Mouse (Mus musculus): ENCODE results near the gene Exph5. TPM values are rescaled to one million over a fixed set of nuclear protein-coding genes. Genes with fewer than 3 reads are reported as not detected.
A peak's percentile ranks its signal among the peaks of the same experiment; 100 is the strongest.

Gene Exph5
- polyA plus RNA-seq, 1 experiment, result not detected

DNA sequence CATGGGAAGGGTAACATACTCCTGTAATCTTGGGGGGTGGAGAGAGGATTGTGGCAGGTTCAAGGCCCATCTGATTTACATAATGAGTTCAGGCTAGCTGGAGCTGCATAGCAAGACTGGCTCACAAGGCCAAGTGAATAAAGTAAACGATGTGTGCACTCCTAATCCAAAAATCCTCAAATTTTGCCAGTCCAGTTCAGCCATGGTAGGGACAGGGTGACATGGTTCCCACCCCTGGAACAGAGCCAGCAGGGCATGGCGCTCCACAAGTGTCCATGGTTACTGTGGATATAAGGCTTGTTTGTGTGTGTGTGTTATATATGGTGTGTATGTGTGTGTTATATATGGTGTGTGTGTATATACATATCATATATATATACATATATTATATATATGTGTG, 48.9 kb downstream of the Exph5 start:
- peaks cover 11% of the 10 kb centered on the region for H3K9me3 ChIP-seq
- peaks cover 15% of the 10 kb centered on the region for H3K27me3 ChIP-seq (replicated peaks)
- no peak overlapping the region for H3K4me3 ChIP-seq (replicated peaks)
- no peaks in the 10 kb centered on the region for H3K36me3 ChIP-seq (replicated peaks; ENCODE audit: low read length)
- no peak for TF ChIP-seq GATA1 (IDR thresholded peaks at IDR 0.05; ENCODE audit: borderline replicate concordance, low read length)
- no peak for TF ChIP-seq FLI1 (IDR thresholded peaks at IDR 0.05; ENCODE audit: low read length)
- peaks cover 10% of the 10 kb centered on the region for H3K4me1 ChIP-seq

DNA sequence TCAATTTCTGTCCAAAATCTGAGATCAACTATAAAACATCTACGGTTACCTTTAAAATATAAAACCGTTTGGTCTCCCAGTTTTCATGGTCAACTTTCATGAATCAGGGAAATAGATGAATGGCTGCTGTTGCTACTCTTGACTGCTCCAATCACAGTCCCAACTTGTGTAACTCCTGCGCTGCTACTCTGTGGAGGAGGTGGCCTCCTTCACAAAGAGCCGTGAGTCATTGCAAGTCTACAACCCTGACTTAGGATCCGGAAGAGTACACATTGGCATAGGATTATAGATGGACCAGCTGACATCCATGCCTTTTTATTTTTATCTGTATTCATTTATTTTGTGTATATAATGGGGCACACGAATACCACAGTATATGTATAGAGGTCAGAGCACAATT, 50.4 kb downstream of the Exph5 start:
- Histone ChIP-seq H3K4me3 (replicated peaks) (no peak overlapping the region), H3K4me1 (peaks cover 15% of the 10 kb centered on the region), H3K36me3 (replicated peaks; ENCODE audit: low read length) (no peaks in the 10 kb centered on the region), H3K9me3 (peaks cover 11% of the 10 kb centered on the region), H3K27me3 (replicated peaks) (peaks cover 13% of the 10 kb centered on the region)
- no peak for TF ChIP-seq FLI1 (IDR thresholded peaks at IDR 0.05; ENCODE audit: low read length)
- TF ChIP-seq GATA1 (IDR thresholded peaks at IDR 0.05; ENCODE audit: borderline replicate concordance, low read length), result no peak

DNA sequence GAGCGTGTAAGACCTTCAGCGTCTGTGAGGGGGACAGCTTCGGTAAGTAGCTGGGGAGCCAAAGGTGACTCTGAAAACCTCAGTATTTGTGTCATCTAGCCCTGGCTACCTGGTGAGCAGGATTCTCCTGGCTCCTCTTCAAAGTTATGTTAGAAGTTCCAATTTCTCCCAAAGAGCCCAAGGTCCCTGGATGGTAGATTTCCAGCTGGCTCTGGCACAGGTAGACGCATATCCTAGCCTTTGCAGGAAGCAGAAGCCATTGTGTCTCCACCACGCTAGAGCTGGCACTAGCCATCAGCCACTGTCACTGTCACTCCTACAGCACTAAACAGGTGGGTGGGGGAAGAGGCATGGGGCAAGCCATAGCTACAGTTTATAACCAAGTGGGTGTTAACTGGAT, 51.7 kb downstream of the Exph5 start:
- TF ChIP-seq GATA1 (IDR thresholded peaks at IDR 0.05; ENCODE audit: borderline replicate concordance, low read length), result no peak
- no peak for TF ChIP-seq FLI1 (IDR thresholded peaks at IDR 0.05; ENCODE audit: low read length)
- Histone ChIP-seq H3K4me3 (replicated peaks) (no peak overlapping the region), H3K27me3 (replicated peaks) (peaks cover 8% of the 10 kb centered on the region), H3K36me3 (replicated peaks; ENCODE audit: low read length) (no peaks in the 10 kb centered on the region), H3K9me3 (peaks cover 11% of the 10 kb centered on the region), H3K4me1 (peaks cover 15% of the 10 kb centered on the region)

GRCm38 (mm10) chr9:53356219-53357155, 55.0 kb downstream of the Exph5 start:
- TF ChIP-seq GATA1 (IDR thresholded peaks at IDR 0.05; ENCODE audit: borderline replicate concordance, low read length), result no peak
- no peak for TF ChIP-seq FLI1 (IDR thresholded peaks at IDR 0.05; ENCODE audit: low read length)
- Histone ChIP-seq H3K36me3 (replicated peaks; ENCODE audit: low read length) (no peaks in the 10 kb centered on the region), H3K9me3 (no peaks in the 10 kb centered on the region), H3K4me3 (replicated peaks) (peak overlapping the region; percentile 84), H3K27me3 (replicated peaks) (peaks cover 1% of the 10 kb centered on the region), H3K4me1 (peaks cover 15% of the 10 kb centered on the region)

- H3K9me3 ChIP-seq, result no peaks in the 10 kb centered on the region
- no peaks in the 10 kb centered on the region for H3K36me3 ChIP-seq (replicated peaks; ENCODE audit: low read length)
- TF ChIP-seq FLI1 (IDR thresholded peaks at IDR 0.05; ENCODE audit: low read length) (no peak), GATA1 (IDR thresholded peaks at IDR 0.05; ENCODE audit: borderline replicate concordance, low read length) (no peak)
- no peak overlapping the region for H3K4me3 ChIP-seq (replicated peaks)
- H3K27me3 ChIP-seq (replicated peaks), result peaks cover 11% of the 10 kb centered on the region
- peaks cover 27% of the 10 kb centered on the region for H3K4me1 ChIP-seq
Observed at GRCm38 (mm10) chr9:53371339-53371738, 69.9 kb downstream of the Exph5 start.

DNA sequence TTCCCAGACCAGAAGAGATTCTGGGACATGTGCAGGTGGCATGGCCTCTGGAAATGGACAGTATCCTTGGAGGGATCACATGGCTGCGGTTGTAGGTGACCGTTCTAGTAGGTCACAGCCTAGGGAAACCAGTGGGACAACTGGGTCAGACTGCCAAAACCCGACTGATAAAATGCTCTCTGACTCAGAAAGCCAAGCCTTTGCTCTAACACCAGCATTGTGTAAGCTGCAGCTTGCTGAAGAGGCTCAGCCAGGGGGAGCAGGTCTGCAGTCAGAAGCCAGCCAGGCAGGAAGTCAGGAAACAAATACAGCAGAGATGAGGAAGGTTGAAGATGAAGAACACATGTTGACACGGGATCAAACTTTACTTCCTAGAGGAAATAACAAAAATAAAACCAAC, 74.4 kb downstream of the Exph5 start:
- no peaks in the 10 kb centered on the region for H3K9me3 ChIP-seq
- TF ChIP-seq FLI1 (IDR thresholded peaks at IDR 0.05; ENCODE audit: low read length) (no peak), GATA1 (IDR thresholded peaks at IDR 0.05; ENCODE audit: borderline replicate concordance, low read length) (no peak)
- peaks cover 61% of the 10 kb centered on the region for H3K4me1 ChIP-seq
- H3K36me3 ChIP-seq (replicated peaks; ENCODE audit: low read length), result no peaks in the 10 kb centered on the region
- peaks cover 11% of the 10 kb centered on the region for H3K27me3 ChIP-seq (replicated peaks)
- H3K4me3 ChIP-seq (replicated peaks), result peak overlapping the region; percentile 7

GRCm38 (mm10) chr9:53376820-53377219, 75.3 kb downstream of the Exph5 start:
- Histone ChIP-seq H3K27me3 (replicated peaks) (peaks cover 11% of the 10 kb centered on the region), H3K9me3 (no peaks in the 10 kb centered on the region), H3K4me1 (peaks cover 70% of the 10 kb centered on the region), H3K36me3 (replicated peaks; ENCODE audit: low read length) (no peaks in the 10 kb centered on the region), H3K4me3 (replicated peaks) (no peak overlapping the region)
- TF ChIP-seq FLI1 (IDR thresholded peaks at IDR 0.05; ENCODE audit: low read length) (no peak), GATA1 (IDR thresholded peaks at IDR 0.05; ENCODE audit: borderline replicate concordance, low read length) (no peak)

- TF ChIP-seq FLI1 (IDR thresholded peaks at IDR 0.05; ENCODE audit: low read length), result no peak
- no peak for TF ChIP-seq GATA1 (IDR thresholded peaks at IDR 0.05; ENCODE audit: borderline replicate concordance, low read length)
- no peaks in the 10 kb centered on the region for H3K36me3 ChIP-seq (replicated peaks; ENCODE audit: low read length)
Observed at GRCm38 (mm10) chr9:53377597-53377996, 76.1 kb downstream of the Exph5 start.

GRCm38 (mm10) chr9:53378171-53378570, 76.7 kb downstream of the Exph5 start:
- no peaks in the 10 kb centered on the region for H3K9me3 ChIP-seq
- H3K27me3 ChIP-seq (replicated peaks), result peaks cover 3% of the 10 kb centered on the region
- TF ChIP-seq FLI1 (IDR thresholded peaks at IDR 0.05; ENCODE audit: low read length) (no peak), GATA1 (IDR thresholded peaks at IDR 0.05; ENCODE audit: borderline replicate concordance, low read length) (no peak)
- no peak overlapping the region for H3K4me3 ChIP-seq (replicated peaks)
- H3K36me3 ChIP-seq (replicated peaks; ENCODE audit: low read length), result no peaks in the 10 kb centered on the region
- H3K4me1 ChIP-seq, result peaks cover 81% of the 10 kb centered on the region

More at GRCm38 (mm10) chr9:53377597-53377996, 76.1 kb downstream of the Exph5 start:
- H3K4me1 ChIP-seq, result peaks cover 77% of the 10 kb centered on the region
- no peaks in the 10 kb centered on the region for H3K9me3 ChIP-seq
- H3K27me3 ChIP-seq (replicated peaks), result peaks cover 8% of the 10 kb centered on the region
- H3K4me3 ChIP-seq (replicated peaks), result no peak overlapping the region

DNA sequence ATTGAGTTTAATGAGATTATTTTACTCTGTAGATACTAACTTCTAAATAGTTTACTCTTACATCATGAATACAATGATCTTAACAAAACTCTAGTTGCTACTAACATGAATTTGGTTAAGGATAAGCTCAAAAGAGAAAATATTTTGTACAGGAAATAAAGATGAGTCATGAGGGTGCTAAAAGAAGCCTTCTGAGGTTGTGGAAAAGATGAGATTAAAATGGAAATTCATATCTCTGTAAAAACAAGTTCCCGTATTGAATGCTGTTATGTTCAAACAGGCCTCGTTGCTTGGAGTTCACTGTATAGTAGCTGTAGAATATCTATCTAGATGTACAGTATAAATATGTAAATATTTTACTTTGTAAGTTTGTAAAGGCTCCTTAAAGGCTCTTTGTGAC, 79.1 kb downstream of the Exph5 start:
- no peaks in the 10 kb centered on the region for H3K36me3 ChIP-seq (replicated peaks; ENCODE audit: low read length)
- no peak for TF ChIP-seq FLI1 (IDR thresholded peaks at IDR 0.05; ENCODE audit: low read length)
- peaks cover 80% of the 10 kb centered on the region for H3K4me1 ChIP-seq
- H3K9me3 ChIP-seq, result no peaks in the 10 kb centered on the region
- H3K27me3 ChIP-seq (replicated peaks), result no peaks in the 10 kb centered on the region
- H3K4me3 ChIP-seq (replicated peaks), result no peak overlapping the region
